Mouse (Mus musculus): Measurements from ENCODE around the gene Tmem132c.

The Tmem132c gene

DNA sequence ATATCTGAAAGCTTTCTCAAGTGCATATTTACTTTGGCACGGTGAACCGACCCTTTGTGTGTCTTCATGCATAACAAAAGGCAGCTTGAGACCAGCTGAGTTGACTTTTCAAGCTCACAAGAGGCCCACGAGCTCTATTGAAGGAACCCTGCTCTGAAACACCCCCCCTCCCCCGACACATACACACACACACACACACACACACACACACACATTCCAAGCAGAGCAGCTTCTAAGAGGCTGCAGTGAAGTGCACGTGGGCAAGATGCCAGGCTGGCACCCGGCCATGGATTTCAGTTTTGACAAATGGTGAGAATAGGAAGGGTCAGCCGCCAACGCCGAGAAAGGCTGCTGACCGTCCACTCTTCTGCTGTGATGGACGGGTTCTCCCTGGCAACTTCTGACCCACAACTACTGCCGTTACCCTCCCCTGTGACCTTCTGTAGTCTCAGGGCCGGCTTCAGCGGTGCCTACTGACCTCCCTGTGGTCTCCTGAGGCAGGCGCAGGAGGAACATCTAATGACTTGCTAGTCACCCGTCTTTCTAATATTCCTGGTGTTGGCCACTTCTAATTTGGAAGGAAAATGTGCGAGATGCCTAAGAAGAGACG, 163.9 kb downstream of the Tmem132c start:
- no peak for DNase-seq (ENCODE audit: low spot score in 2 of 2)

DNA sequence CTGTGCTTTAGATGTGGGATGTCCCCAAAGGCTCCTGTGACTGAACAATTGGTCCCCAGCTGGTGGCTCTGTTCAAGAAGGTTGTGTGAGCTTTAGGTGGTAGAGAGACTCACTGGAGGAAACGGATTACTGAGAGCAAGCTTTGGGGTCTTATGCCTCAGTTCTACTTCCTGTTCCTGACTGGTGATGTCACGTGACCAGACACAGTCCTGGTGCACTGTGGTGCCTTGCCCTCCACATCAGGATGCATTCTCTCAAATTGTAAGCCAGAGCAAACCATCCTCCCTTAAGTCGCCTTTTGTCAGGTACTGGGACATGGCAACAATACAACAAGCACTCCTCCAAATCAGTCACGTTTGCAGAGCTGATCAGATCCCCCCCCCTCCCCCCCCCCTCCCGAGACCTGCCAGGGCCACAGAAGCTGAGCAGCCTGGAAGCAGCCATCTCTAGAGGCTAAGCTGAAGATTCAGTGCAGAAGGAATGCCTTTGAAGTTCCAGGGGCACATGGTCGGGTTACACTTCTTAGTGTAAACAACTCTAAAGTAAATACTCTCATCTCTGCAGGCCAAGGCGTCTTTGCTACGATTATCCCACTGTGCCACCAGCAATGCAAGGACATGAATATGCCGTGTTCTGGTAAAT, 164.5 kb downstream of the Tmem132c start:
- DNase-seq (ENCODE audit: low spot score in 2 of 2): no peak

- DNase-seq (ENCODE audit: low spot score in 2 of 2): no peak
These were observed 174.9 kb downstream of the Tmem132c start for GRCm38 (mm10) chr5:127416536-127416935.

DNA sequence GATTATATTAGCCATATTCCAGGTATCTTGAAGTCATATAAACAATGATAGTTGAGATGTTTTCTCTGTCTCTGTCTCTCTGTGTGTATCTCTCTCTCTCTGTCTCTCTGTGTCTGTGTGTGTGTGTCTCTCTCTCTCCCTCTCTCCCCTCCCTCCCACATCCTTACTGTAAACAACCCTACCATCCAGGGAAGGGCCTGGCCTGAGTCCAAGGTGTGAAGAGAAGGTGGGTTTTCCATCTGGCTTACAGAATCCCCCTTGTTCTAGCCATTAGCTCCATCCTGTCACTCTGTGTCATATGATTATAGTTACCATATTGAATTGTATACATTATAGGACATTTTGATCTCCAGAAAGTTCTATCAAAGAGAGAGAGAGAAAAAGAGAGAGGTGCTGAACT, 182.3 kb downstream of the Tmem132c start:
- DNase-seq (ENCODE audit: low spot score in 2 of 2): no peak

DNA sequence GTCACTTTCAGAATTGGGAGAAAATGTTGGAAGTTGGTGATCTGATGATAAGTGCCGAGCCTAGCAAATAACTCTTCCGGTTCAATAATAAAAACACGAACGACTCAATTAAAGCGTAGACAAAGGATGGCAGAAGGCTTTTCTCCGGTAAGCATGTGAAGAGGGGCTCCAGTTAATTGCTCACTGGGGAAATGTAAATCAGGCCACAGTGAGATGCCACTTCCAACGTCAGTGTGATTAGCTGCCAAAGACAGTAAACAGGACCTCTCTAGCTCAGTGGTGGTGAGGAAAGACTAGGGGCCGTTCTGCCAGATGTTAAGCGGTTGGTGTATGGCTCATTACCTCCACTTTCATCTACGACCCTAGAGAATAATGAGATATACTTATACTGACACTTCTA, 187.5 kb downstream of the Tmem132c start:
- DNase-seq (ENCODE audit: low spot score in 2 of 2): no peak

DNA sequence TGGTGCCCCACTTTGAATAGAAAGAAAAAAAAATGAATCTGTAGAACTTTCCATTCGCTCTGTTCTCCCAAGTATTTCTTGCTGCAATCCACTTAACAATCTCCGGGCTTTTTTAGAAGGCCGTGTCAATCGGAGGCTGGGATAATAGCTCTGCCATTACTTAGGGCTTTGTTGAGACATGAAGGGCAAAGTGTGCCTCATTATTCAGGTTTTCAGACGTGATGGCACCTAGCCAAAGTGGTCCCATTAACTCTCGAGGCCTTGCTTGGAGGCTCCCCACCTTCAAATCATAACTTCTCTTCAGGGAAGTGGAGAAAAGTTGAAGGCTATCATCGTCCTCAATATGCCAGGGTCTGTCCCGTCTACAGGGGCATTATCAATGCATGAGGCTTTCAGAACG, 190.0 kb downstream of the Tmem132c start:
- DNase-seq (ENCODE audit: low spot score in 2 of 2): no peak

DNA sequence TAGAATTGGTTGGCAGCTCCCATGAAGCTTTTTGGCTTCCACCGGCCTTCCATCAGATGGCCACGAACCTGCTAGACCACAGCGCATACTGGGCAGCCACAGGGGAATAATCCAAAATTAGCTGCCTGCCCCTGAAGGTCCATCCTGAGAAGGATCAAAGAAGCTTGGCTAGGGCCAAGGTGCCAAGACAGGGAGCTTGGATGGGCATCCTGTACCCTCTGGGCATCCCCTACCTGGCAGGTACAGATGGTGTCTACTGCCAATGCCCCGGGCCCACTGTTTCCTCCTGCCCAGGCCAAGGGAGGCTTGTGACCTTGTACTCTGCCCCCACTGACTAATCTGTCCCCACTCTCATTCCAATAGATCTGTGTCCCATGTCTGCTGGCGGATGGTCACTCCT, 195.2 kb downstream of the Tmem132c start:
- DNase-seq (ENCODE audit: low spot score in 2 of 2): no peak

DNA sequence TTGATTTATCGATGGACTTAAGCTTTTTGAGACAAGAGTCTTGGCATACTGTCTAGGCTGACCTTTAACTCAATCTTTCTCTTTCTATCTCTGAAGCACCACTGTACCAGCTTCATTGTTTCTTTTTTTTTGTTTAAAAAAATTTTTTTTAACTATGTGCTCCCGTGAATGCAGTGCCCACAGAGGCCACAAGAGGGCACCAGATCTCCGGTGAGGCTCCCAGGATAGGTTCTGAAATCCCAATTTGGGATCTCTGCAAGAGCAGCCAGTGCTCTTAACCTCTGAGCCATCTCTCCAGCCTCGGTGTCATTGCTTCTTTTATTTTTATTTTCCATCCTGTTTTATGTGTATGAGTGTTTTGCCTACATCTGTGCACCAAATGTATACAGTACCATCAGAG, 197.0 kb downstream of the Tmem132c start:
- no peak for DNase-seq (ENCODE audit: low spot score in 2 of 2)

DNA sequence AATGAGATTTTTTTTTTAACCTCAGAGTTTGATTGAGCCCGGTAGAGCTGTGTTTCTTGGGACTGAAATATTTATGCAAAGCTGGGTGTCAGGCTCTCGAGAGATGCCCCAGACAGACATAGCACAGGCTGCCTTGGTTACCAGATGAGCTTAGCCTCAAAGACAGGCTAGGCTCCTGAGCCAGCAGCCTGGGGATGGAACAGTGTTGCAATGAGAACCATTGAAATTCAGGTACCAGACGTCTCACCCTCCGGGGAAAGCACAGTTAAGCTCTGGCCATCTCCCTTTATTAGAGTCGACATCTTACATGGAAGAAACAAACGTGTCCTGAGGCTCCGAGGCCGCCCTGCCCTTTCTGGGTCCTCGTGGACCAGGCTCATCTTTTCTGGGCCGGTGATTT, 200.4 kb downstream of the Tmem132c start:
- no peak for DNase-seq (ENCODE audit: low spot score in 2 of 2)

DNA sequence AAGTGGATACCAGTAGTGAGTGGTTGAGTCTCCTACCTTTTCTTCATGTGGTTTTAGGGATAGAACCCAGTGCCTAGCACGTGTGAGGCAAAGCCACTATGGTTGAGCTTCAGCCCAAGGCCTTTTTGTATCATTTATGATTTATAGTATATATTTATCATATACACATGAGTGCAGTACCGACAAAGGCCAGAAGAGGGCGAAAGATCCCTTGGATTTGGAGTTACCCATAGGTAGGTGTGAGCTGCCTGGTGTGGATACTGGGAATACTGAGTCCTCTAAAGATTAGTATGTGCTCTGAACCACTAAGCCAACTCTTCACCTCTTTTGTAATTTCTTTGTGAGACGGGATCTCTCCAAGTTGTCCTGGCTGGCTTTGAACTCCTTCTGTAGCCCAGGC, 212.0 kb downstream of the Tmem132c start:
- DNase-seq (ENCODE audit: low spot score in 2 of 2): peak in 1 of 2 experiments; percentile 8

- no peak for DNase-seq (ENCODE audit: low spot score in 2 of 2)
These were observed 212.5 kb downstream of the Tmem132c start for GRCm38 (mm10) chr5:127454068-127454467.

- DNase-seq (ENCODE audit: low spot score in 2 of 2): no peak
These were observed 214.5 kb downstream of the Tmem132c start for GRCm38 (mm10) chr5:127456076-127456475.

- no peak for DNase-seq (ENCODE audit: low spot score in 2 of 2)
These were observed 226.5 kb downstream of the Tmem132c start for GRCm38 (mm10) chr5:127468151-127468550.

- DNase-seq (ENCODE audit: low spot score in 2 of 2): no peak
These were observed 228.7 kb downstream of the Tmem132c start for GRCm38 (mm10) chr5:127470351-127470750.

DNA sequence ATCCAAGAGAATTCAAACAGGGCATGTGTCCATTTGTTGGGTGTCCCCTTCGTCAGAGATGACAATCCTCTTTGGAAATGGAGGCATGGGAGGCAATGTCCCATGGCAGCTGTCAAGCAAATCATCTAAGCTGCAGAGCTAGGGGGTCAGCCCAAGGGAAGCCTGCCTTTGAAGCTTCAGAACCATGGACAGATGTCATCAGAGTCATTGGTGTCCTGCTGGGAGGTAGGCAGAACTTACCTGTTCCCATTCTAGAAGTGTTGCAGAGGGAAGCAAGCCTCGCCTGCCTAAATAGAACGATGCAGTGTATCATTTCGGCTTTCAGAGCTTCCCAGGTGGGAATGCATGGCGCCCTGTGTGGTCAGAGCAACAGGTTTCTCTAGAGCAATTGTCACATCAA, 230.3 kb downstream of the Tmem132c start:
- no peak for DNase-seq (ENCODE audit: low spot score in 2 of 2)

GRCm38 (mm10) chr5:127473706-127474105, 232.1 kb downstream of the Tmem132c start:
- DNase-seq (ENCODE audit: low spot score in 2 of 2): no peak

DNA sequence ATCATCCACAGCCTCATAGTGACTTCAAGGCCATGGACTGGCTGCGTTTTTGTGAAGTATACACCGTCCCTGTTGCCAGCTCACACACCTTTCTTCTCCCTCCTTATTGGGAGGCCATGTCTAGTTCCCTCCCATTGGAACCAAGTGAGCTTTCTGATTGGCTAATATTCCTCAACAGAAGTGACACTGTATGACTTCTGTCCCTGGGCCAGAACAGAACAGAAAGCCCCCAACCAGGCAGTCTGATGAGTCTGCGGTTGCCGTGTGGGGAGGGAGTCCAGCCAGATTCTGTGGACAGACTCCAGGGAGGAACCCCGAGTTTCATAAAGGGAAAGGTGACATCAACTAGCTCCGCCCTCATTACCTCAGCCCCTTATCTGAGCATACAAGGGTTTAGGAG, 233.2 kb downstream of the Tmem132c start:
- no peak for DNase-seq (ENCODE audit: low spot score in 2 of 2)

GRCm38 (mm10) chr5:127477790-127478189, 236.2 kb downstream of the Tmem132c start:
- DNase-seq (ENCODE audit: low spot score in 2 of 2): no peak

DNA sequence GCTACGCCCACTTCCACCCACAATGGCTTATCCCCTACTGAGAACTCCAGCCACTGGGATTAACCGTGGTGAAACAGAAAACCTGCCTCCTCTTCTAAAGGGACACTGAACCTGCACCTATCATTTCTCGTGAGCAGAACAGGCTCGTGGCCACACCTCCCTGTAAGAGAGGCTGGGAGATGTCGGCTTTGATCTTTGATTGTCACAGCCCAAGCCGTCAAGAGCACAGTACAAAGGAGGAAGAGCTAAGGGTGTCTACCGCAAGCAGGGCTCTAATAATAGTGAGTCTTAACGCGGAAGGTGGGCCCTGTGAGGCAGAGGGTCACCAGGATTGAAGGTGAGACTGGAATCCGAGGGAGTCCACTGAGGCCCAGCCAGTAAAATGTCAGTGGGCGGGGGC, 236.7 kb downstream of the Tmem132c start:
- no peak for DNase-seq (ENCODE audit: low spot score in 2 of 2)

- DNase-seq (ENCODE audit: low spot score in 2 of 2): no peak
These were observed 239.3 kb downstream of the Tmem132c start for GRCm38 (mm10) chr5:127480931-127481330.

DNA sequence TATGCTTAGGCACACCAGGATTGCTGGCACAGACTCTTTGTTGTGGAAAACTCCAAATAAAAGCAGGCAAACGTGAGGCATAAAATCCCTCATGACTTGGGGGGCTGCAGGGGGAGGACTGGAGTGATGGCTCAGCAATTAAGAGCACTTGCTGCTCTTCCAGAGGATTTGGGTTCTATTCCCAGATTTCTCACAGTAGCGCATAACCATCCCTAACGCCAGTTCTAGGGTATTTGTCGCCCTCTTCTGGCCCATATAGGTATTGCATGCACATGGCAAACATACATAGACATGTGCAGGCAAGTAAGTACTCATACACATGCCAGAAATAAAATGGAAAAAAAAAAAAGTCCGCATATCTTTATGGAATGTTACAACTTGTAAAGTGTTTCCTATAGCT, 239.8 kb downstream of the Tmem132c start:
- DNase-seq (ENCODE audit: low spot score in 2 of 2): peak in 1 of 2 experiments; percentile 32

- no peak for DNase-seq (ENCODE audit: low spot score in 2 of 2)
These were observed 240.7 kb downstream of the Tmem132c start for GRCm38 (mm10) chr5:127482342-127482741.

DNA sequence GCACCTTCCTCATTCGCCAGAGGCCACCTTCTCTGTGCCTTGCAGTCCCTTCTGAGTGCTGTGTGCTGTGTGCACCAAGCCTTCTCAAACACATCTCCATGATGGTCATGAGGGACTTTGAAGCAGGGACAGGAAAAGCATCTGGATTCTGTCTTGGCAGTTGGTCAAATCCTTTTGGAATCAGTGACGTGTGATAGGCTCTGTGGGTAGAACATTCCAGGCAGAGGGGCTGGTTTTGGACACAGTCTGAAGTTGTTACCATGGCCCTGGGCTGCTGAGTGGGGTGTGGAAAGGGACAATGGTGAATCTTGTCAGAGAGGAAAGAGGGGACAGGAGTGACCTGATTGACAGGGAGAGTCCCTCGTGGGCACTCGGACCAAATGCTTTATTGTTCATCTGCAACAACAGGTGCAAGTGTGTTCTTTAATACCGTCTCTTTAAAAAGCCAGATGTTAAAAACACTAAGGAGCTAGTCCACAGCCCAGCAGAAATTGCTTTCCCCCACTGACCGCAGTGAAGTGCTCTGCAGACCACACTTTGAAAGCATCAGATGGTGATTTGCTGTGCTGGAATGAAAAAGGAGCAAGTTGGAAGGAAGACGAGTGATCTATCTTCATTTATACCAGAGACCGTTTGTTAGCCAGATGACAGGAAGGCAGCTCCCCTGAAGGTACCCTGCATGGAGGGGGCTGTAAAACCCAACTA, 242.5 kb downstream of the Tmem132c start:
- no peak for DNase-seq (ENCODE audit: low spot score in 2 of 2)
